Mouse (Mus musculus) hindbrain, embryonic 16.5 days (tissue): ENCODE measurements around the gene Zfp423. TPM values are rescaled to one million over a fixed set of nuclear protein-coding genes. Genes with fewer than 3 reads are reported as not detected.

ENCODE experiments used
- ATAC-seq: fragments of 200-750 bp; cut with Nextera tagmentation; 2 replicates; pipeline ENCODE4 v1.8.0; 2017; ENCODE audit warnings: moderate TSS enrichment, moderate library complexity
- H3K27ac ChIP-seq: fragments of 300-500 bp; sonication (generic); 2 replicates; pipeline ENCODE4 v1.5.1; 2014; ENCODE audit warnings: low read depth, mild to moderate bottlenecking, control low read depth, low read length, moderate library complexity
- H3K27me3 ChIP-seq: fragments of 300-500 bp; sonication (generic); replicated peaks from 2 replicates; pipeline ENCODE4 v1.6.1; 2014; ENCODE audit warnings: low read length; ENCODE audit not compliant: control insufficient read depth, insufficient read depth
- H3K36me3 ChIP-seq: fragments of 300-500 bp; sonication (generic); 2 replicates; pipeline ENCODE4 v1.6.1; 2014; ENCODE audit warnings: mild to moderate bottlenecking, low read length, moderate library complexity, mixed read lengths; ENCODE audit not compliant: control insufficient read depth, insufficient read depth
- H3K4me1 ChIP-seq: fragments of 300-500 bp; sonication (generic); 2 replicates; pipeline ENCODE4 v1.6.1; 2014; ENCODE audit warnings: low read depth, low read length; ENCODE audit not compliant: control insufficient read depth, insufficient read depth
- H3K4me2 ChIP-seq: fragments of 300-500 bp; sonication (generic); 2 replicates; pipeline ENCODE4 v1.6.1; 2014; ENCODE audit warnings: mild to moderate bottlenecking, low read length, control low read depth, moderate library complexity
- H3K4me3 ChIP-seq: fragments of 300-500 bp; sonication (generic); 2 replicates; pipeline ENCODE4 v1.5.1; 2014; ENCODE audit warnings: mild to moderate bottlenecking, low read length, control low read depth, moderate library complexity
- H3K9ac ChIP-seq: fragments of 300-500 bp; sonication (generic); 2 replicates; pipeline ENCODE4 v1.6.1; 2014; ENCODE audit warnings: low read depth, mild to moderate bottlenecking, control low read depth, low read length, moderate library complexity
- H3K9me3 ChIP-seq: fragments of 300-500 bp; sonication (generic); 2 replicates; pipeline ENCODE4 v1.6.1; 2014; ENCODE audit warnings: mild to moderate bottlenecking, low read length, moderate library complexity; ENCODE audit not compliant: control insufficient read depth
- WGBS: fragments of 180-500 bp; shearing (Covaris S2); extraction: QIAGEN DNeasy Blood & Tissue Kit; methylation state at CpG from one replicate; pipeline ENCODE4 v1.1.7; 2014; 5-methylcytosine and 5-hydroxymethylcytosine counted together
- polyA plus RNA-seq: library from polyadenylated mRNA; unstranded; fragments of >200 nt; fragmentation: Nextera tagmentation; extraction: Ambion mirVana; gene quantifications from 2 replicates; pipeline ENCODE4 v1.2.1, GENCODE M21; 2015

Gene Zfp423
- polyA plus RNA-seq, 1 experiment from 2014 or later, result 21.6 TPM

GRCm38 (mm10) chr8:87818506-87818905 is 140.9 kb downstream of the Zfp423 start:
- peaks cover 20% of the 10 kb centered on the region for H3K4me1 ChIP-seq
- no peak overlapping the region for H3K4me2 ChIP-seq
- H3K27me3 ChIP-seq, result no peaks in the 10 kb centered on the region
- 72% methylated on average over 7 of the region's 7 CpGs for WGBS
- no peak overlapping the region for H3K4me3 ChIP-seq
- H3K9ac ChIP-seq, result no peak overlapping the region
- no peak overlapping the region for H3K27ac ChIP-seq
- H3K36me3 ChIP-seq, result no peaks in the 10 kb centered on the region
- H3K9me3 ChIP-seq, result no peaks in the 10 kb centered on the region
- ATAC-seq, result no peak

GRCm38 (mm10) chr8:87816141-87816540 is 143.3 kb downstream of the Zfp423 start:
- WGBS, result 47% methylated on average over 5 of the region's 5 CpGs
- H3K9ac ChIP-seq, result 0 out of 2 replicates have a peak overlapping the region, but pooled peaks have one; percentile 27
- no peak overlapping the region for H3K4me3 ChIP-seq
- peak; percentile 15; the same call in 1 of the 2 replicates for ATAC-seq
- no peaks in the 10 kb centered on the region for H3K9me3 ChIP-seq
- H3K27me3 ChIP-seq, result no peaks in the 10 kb centered on the region
- H3K4me2 ChIP-seq, result no peak overlapping the region
- no peaks in the 10 kb centered on the region for H3K36me3 ChIP-seq
- H3K27ac ChIP-seq, result no peak overlapping the region; the same call in 1 of the 2 replicates
- peaks cover 12% of the 10 kb centered on the region for H3K4me1 ChIP-seq

GRCm38 (mm10) chr8:87812661-87813060 is 146.7 kb downstream of the Zfp423 start:
- 0 out of 2 replicates have a peak overlapping the region, but pooled peaks have one; percentile 2 for H3K9ac ChIP-seq

GRCm38 (mm10) chr8:87812069-87812449 is 147.3 kb downstream of the Zfp423 start:
- Histone ChIP-seq H3K4me1 (peaks cover 12% of the 10 kb centered on the region), H3K4me3 (no peak overlapping the region), H3K4me2 (peak overlapping the region; percentile 6), H3K9ac (no peak overlapping the region), H3K36me3 (no peaks in the 10 kb centered on the region), H3K27me3 (no peaks in the 10 kb centered on the region), H3K27ac (peak overlapping the region; percentile 65), H3K9me3 (no peaks in the 10 kb centered on the region)
- peak; percentile 38 for ATAC-seq
- 67% methylated on average over 2 of the region's 2 CpGs for WGBS

More at GRCm38 (mm10) chr8:87812661-87813060, 146.7 kb downstream of the Zfp423 start:
- no peaks in the 10 kb centered on the region for H3K27me3 ChIP-seq
- H3K4me1 ChIP-seq, result peaks cover 12% of the 10 kb centered on the region
- H3K27ac ChIP-seq, result peak overlapping the region; percentile 65; the same call in 1 of the 2 replicates
- 54% methylated on average over 12 of the region's 12 CpGs for WGBS
- H3K4me2 ChIP-seq, result no peak overlapping the region
- no peak for ATAC-seq
- H3K4me3 ChIP-seq, result no peak overlapping the region
- no peaks in the 10 kb centered on the region for H3K9me3 ChIP-seq
- no peaks in the 10 kb centered on the region for H3K36me3 ChIP-seq

GRCm38 (mm10) chr8:87811399-87812068 is 147.9 kb downstream of the Zfp423 start:
- Histone ChIP-seq H3K9ac (no peak overlapping the region), H3K27me3 (no peaks in the 10 kb centered on the region), H3K9me3 (no peaks in the 10 kb centered on the region), H3K36me3 (no peaks in the 10 kb centered on the region), H3K4me2 (peak overlapping the region; percentile 6), H3K4me3 (no peak overlapping the region), H3K27ac (peak overlapping the region; percentile 65), H3K4me1 (peaks cover 12% of the 10 kb centered on the region)
- ATAC-seq, result peak; percentile 79
- WGBS, result 46% methylated on average over 17 of the region's 17 CpGs

GRCm38 (mm10) chr8:87810771-87811170 is 148.6 kb downstream of the Zfp423 start:
- no peak overlapping the region for H3K27ac ChIP-seq
- WGBS, result 78% methylated on average over 6 of the region's 6 CpGs
- H3K9me3 ChIP-seq, result no peaks in the 10 kb centered on the region
- peaks cover 16% of the 10 kb centered on the region for H3K4me1 ChIP-seq
- no peak overlapping the region for H3K4me2 ChIP-seq
- H3K36me3 ChIP-seq, result no peaks in the 10 kb centered on the region
- H3K27me3 ChIP-seq, result no peaks in the 10 kb centered on the region
- no peak overlapping the region for H3K4me3 ChIP-seq
- no peak overlapping the region for H3K9ac ChIP-seq
- no peak for ATAC-seq

- Histone ChIP-seq H3K36me3 (no peaks in the 10 kb centered on the region), H3K27ac (no peak overlapping the region), H3K4me2 (no peak overlapping the region), H3K27me3 (no peaks in the 10 kb centered on the region), H3K9me3 (no peaks in the 10 kb centered on the region), H3K4me3 (no peak overlapping the region), H3K9ac (no peak overlapping the region), H3K4me1 (peaks cover 19% of the 10 kb centered on the region)
- 0 out of 2 replicates have a peak, but pooled peaks have one; percentile 15 for ATAC-seq
- 37% methylated on average over 11 of the region's 11 CpGs for WGBS
Observed at GRCm38 (mm10) chr8:87804327-87804900, 155.0 kb downstream of the Zfp423 start.

GRCm38 (mm10) chr8:87803437-87803836 is 156.0 kb downstream of the Zfp423 start:
- ATAC-seq, result no peak
- Histone ChIP-seq H3K9me3 (no peaks in the 10 kb centered on the region), H3K4me1 (peaks cover 19% of the 10 kb centered on the region), H3K4me2 (no peak overlapping the region), H3K4me3 (no peak overlapping the region), H3K27me3 (no peaks in the 10 kb centered on the region), H3K36me3 (no peaks in the 10 kb centered on the region), H3K27ac (no peak overlapping the region), H3K9ac (0 out of 2 replicates have a peak overlapping the region, but pooled peaks have one; percentile 7)
- WGBS, result 60% methylated on average over 10 of the region's 10 CpGs

- no peak overlapping the region for H3K4me3 ChIP-seq
- 62% methylated on average over 3 of the region's 3 CpGs for WGBS
- no peak for ATAC-seq
- no peak overlapping the region for H3K9ac ChIP-seq
- H3K27me3 ChIP-seq, result no peaks in the 10 kb centered on the region
- peaks cover 19% of the 10 kb centered on the region for H3K4me1 ChIP-seq
- no peaks in the 10 kb centered on the region for H3K36me3 ChIP-seq
- H3K9me3 ChIP-seq, result no peaks in the 10 kb centered on the region
- no peak overlapping the region for H3K27ac ChIP-seq
- H3K4me2 ChIP-seq, result no peak overlapping the region
Observed at GRCm38 (mm10) chr8:87802571-87802970, 156.8 kb downstream of the Zfp423 start.
